Mouse (Mus musculus): ENCODE measurements around the gene Gna14.

GRCm38 (mm10) chr19:16484671-16485070 is 49.1 kb downstream of the Gna14 start:
- no peak for TF ChIP-seq CTCF (conservative IDR thresholded peaks at IDR 0.05; ENCODE audit: low read length)
- TF ChIP-seq NANOG (IDR thresholded peaks at IDR 0.05; ENCODE audit: borderline replicate concordance, low read length), result no peak
